Comparison of ENCODE assay signal across 13 mouse cellular contexts in genomic region chr1:193905711-193906110, GRCm38 (mm10).
DNase-seq lines count a peak whose midpoint lies in the region; ATAC-seq and TF ChIP-seq lines count a peak whose summit lies in the region.
"Had no signal": no experiment of that assay in that cellular context is flagged by ENCODE, and none has a peak within 500 bp of the region (broad histone marks: within the 10 kb centered on the region; RNA-seq: fewer than 3 reads in every experiment).

No protein-coding gene starts in this region.

- H3K4me3 ChIP-seq in MEL (ENCODE audit: control insufficient read depth in 1 of 2, insufficient read depth in 1 of 2, low read depth in 2 of 2, low read length in 2 of 2) = no peak overlapping the region
- no peak overlapping the region for H3K4me3 ChIP-seq in liver, embryonic 16.5 days (ENCODE audit: low read depth, low read length)
- H3K4me3 ChIP-seq in gastrocnemius, adult 2 months = no peak overlapping the region
- H3K4me3 ChIP-seq: neural tube, embryonic 15.5 days had no signal

- TF ChIP-seq RAD21 in MEL (IDR thresholded peaks at IDR 0.05; ENCODE audit: low read depth, low read length) = no peak

- no peak for TF ChIP-seq POLR2A in MEL (IDR thresholded peaks at IDR 0.05; ENCODE audit: control insufficient read depth in 1 of 2, insufficient read depth in 1 of 2, low read depth in 1 of 2, low read length in 2 of 2, poor library complexity in 1 of 2)

- no peak overlapping the region for H3K4me2 ChIP-seq in liver, embryonic 16.5 days (ENCODE audit: low read depth, low read length)
- H3K4me2 ChIP-seq: heart, embryonic 11.5 days; neural tube, embryonic 15.5 days had no signal

- H3K9ac ChIP-seq in MEL (ENCODE audit: control insufficient read depth, low read depth, low read length, poor library complexity, severe bottlenecking) = no peak overlapping the region
- no peak overlapping the region for H3K9ac ChIP-seq in liver, embryonic 16.5 days (ENCODE audit: low read depth, low read length)
- H3K9ac ChIP-seq: neural tube, embryonic 15.5 days had no signal

- H3K9me3 ChIP-seq in MEL (replicated peaks; ENCODE audit: insufficient read depth, low read length) = no peaks in the 10 kb centered on the region
- no peaks in the 10 kb centered on the region for H3K9me3 ChIP-seq in liver, embryonic 16.5 days (replicated peaks; ENCODE audit: control insufficient read depth, low read length)
- H3K9me3 ChIP-seq: neural tube, embryonic 15.5 days had no signal

- H3K4me1 ChIP-seq in MEL (ENCODE audit: control insufficient read depth in 1 of 2, insufficient read depth in 2 of 2, low read length in 2 of 2) = no peaks in the 10 kb centered on the region
- no peaks in the 10 kb centered on the region for H3K4me1 ChIP-seq in liver, embryonic 16.5 days (ENCODE audit: control insufficient read depth, low read depth, low read length)
- H3K4me1 ChIP-seq: neural tube, embryonic 15.5 days had no signal

- no peaks in the 10 kb centered on the region for H3K27me3 ChIP-seq in MEL (ENCODE audit: control insufficient read depth in 1 of 2, insufficient read depth in 2 of 2, low read length in 2 of 2)
- no peaks in the 10 kb centered on the region for H3K27me3 ChIP-seq in liver, embryonic 16.5 days (ENCODE audit: control insufficient read depth, insufficient read depth, low read depth, low read length)
- H3K27me3 ChIP-seq: neural tube, embryonic 15.5 days had no signal

- TF ChIP-seq EP300 in MEL (IDR thresholded peaks at IDR 0.05; ENCODE audit: low read depth in 1 of 2, low read length in 2 of 2) = no peak

- TF ChIP-seq CTCF in MEL (IDR thresholded peaks at IDR 0.05 in 2 of 3, conservative IDR thresholded peaks at IDR 0.05 in 1 of 3; ENCODE audit: control insufficient read depth in 1 of 3, insufficient read depth in 1 of 3, low read depth in 2 of 3, low read length in 3 of 3, poor library complexity in 1 of 3, severe bottlenecking in 1 of 3) = no peak
- no peak for TF ChIP-seq CTCF in gastrocnemius, adult 2 months (IDR thresholded peaks at IDR 0.05)

- ATAC-seq in liver, embryonic 16.5 days (ENCODE audit: low read depth) = peak; percentile 58; the same call in 1 of the 2 replicates

- intact Hi-C loops in gastrocnemius, adult 2 months (cut with DNase I) = no loop called here

- H3K36me3 ChIP-seq in MEL (ENCODE audit: control insufficient read depth in 1 of 2, insufficient read depth in 2 of 2, low read length in 2 of 2) = no peaks in the 10 kb centered on the region
- no peaks in the 10 kb centered on the region for H3K36me3 ChIP-seq in liver, embryonic 16.5 days (ENCODE audit: control insufficient read depth, insufficient read depth)
- H3K36me3 ChIP-seq: neural tube, embryonic 15.5 days had no signal

- no peaks in the 10 kb centered on the region for H3K79me2 ChIP-seq in MEL (ENCODE audit: control insufficient read depth, insufficient read depth, low read length, poor library complexity)

- no peak overlapping the region for H3K27ac ChIP-seq in MEL (ENCODE audit: control insufficient read depth, low read depth, low read length)
- no peak overlapping the region for H3K27ac ChIP-seq in liver, embryonic 16.5 days (ENCODE audit: low read length)
- no peak overlapping the region for H3K27ac ChIP-seq in gastrocnemius, adult 2 months
- H3K27ac ChIP-seq: neural tube, embryonic 15.5 days had no signal

- DNase-seq in adrenal gland, adult 2 months = peak; percentile 43
- no peak for DNase-seq in adrenal gland, adult 18-20 months (ENCODE audit: low spot score in 2 of 2)
- DNase-seq in MEL (ENCODE audit: low read depth, low spot score) = peak; percentile 19
- peak; percentile 41 for DNase-seq in c-Kit-negative CD71-positive TER-119-positive erythroid progenitor cells, embryonic 14.5 days (ENCODE audit: low read depth, low spot score)
- DNase-seq in gastrocnemius, adult 2 months = no peak
- no peak for DNase-seq in natural killer cell, adult 2 months (ENCODE audit: low spot score in 2 of 2)
- no peak for DNase-seq in frontal cortex, postnatal 25 days (ENCODE audit: low spot score in 2 of 2)
- DNase-seq: B cell, adult 2 months; kidney, adult 8-10 months; lung, adult 18-20 months had no signal

TF ChIP-seq in MEL, 35 proteins besides CTCF, POLR2A, EP300 and RAD21:
- no peak for TF ChIP-seq TBP (IDR thresholded peaks at IDR 0.05; ENCODE audit: low read depth, low read length)
- peak; percentile 89 for TF ChIP-seq MAFK (IDR thresholded peaks at IDR 0.05; ENCODE audit: borderline replicate concordance, low read depth, low read length)
TF ChIP-seq in MEL: peak in this region for 1.

Comparison
In these comparisons a context has a peak if more than half of its experiments do, and no peak if none do; other contexts are left out.
1. DNase-seq: peak in adrenal gland, adult 2 months (single experiment), MEL (single experiment) and c-Kit-negative CD71-positive TER-119-positive erythroid progenitor cells, embryonic 14.5 days (single experiment); none in adrenal gland, adult 18-20 months (0 of 2), gastrocnemius, adult 2 months (single experiment), natural killer cell, adult 2 months (0 of 2) and frontal cortex, postnatal 25 days (0 of 2).